Mouse (Mus musculus) hindbrain, postnatal 0 days (tissue): ENCODE measurements around the gene Insrr. TPM values are rescaled to one million over a fixed set of nuclear protein-coding genes. Genes with fewer than 3 reads are reported as not detected.

Experiments used
- ATAC-seq: fragments of 200-750 bp; cut with Nextera tagmentation; 2 replicates; pipeline ENCODE4 v1.8.0; 2017; ENCODE audit warnings: mild to moderate bottlenecking, moderate TSS enrichment, moderate library complexity
- DNase-seq: peaks from one replicate; pipeline ENCODE4 v3.0.0-alpha.2; 2015; ENCODE audit warnings: low spot score
- H3K27ac ChIP-seq: fragments of 300-500 bp; sonication (generic); 2 replicates; pipeline ENCODE4 v1.5.1; 2014; ENCODE audit warnings: mild to moderate bottlenecking
- H3K27me3 ChIP-seq: fragments of 300-500 bp; sonication (generic); 2 replicates; pipeline ENCODE4 v1.6.1; 2014; ENCODE audit warnings: low read length, mixed read lengths; ENCODE audit not compliant: insufficient read depth
- H3K36me3 ChIP-seq: fragments of 300-500 bp; sonication (generic); 2 replicates; pipeline ENCODE4 v1.6.1; 2014; ENCODE audit warnings: low read length, mixed read lengths; ENCODE audit not compliant: insufficient read depth
- H3K4me1 ChIP-seq: fragments of 300-500 bp; sonication (generic); 2 replicates; pipeline ENCODE4 v1.6.1; 2014; ENCODE audit warnings: antibody characterized with exemption, low read length, mixed read lengths; ENCODE audit not compliant: insufficient read depth
- H3K4me2 ChIP-seq: fragments of 300-500 bp; sonication (generic); 2 replicates; pipeline ENCODE4 v1.6.1; 2014; ENCODE audit warnings: low read depth, mild to moderate bottlenecking, low read length, moderate library complexity, mixed read lengths
- H3K4me3 ChIP-seq: fragments of 300-500 bp; sonication (generic); 2 replicates; pipeline ENCODE4 v1.5.1; 2014; ENCODE audit warnings: low read length
- H3K9ac ChIP-seq: fragments of 300-500 bp; sonication (generic); replicated peaks from 2 replicates; pipeline ENCODE4 v1.6.1; 2014; ENCODE audit warnings: mild to moderate bottlenecking, low read length, moderate library complexity, mixed read lengths
- H3K9me3 ChIP-seq: fragments of 300-500 bp; sonication (generic); 2 replicates; pipeline ENCODE4 v1.6.1; 2016; ENCODE audit warnings: low read length, mixed read lengths
- CTCF ChIP-seq: IDR thresholded peaks from 2 replicates; pipeline ENCODE4 v1.5.1; 2016; ENCODE audit warnings: antibody characterized with exemption, control low read depth, low read depth
- WGBS: fragments of 180-500 bp; shearing (Covaris S2); extraction: QIAGEN DNeasy Blood & Tissue Kit; methylation state at CpG from one replicate; pipeline ENCODE4 v1.1.7; 2014; 5-methylcytosine and 5-hydroxymethylcytosine counted together
- polyA plus RNA-seq: library from polyadenylated mRNA; unstranded; fragments of >200 nt; fragmentation: Nextera tagmentation; extraction: Ambion mirVana; gene quantifications from 2 replicates; pipeline ENCODE4 v1.2.1, GENCODE M21; 2015
- total RNA-seq: library from RNA; depleted of rRNA; stranded (reverse); fragments of >200 nt; gene quantifications from 2 replicates; pipeline ENCODE4 v1.2.3, GENCODE M21; 2014; rRNA removed

Gene Insrr
- 0.78 and 0.90 TPM in 2 replicates for total RNA-seq
- polyA plus RNA-seq: 0.33 and 0.44 TPM in 2 replicates

DNA sequence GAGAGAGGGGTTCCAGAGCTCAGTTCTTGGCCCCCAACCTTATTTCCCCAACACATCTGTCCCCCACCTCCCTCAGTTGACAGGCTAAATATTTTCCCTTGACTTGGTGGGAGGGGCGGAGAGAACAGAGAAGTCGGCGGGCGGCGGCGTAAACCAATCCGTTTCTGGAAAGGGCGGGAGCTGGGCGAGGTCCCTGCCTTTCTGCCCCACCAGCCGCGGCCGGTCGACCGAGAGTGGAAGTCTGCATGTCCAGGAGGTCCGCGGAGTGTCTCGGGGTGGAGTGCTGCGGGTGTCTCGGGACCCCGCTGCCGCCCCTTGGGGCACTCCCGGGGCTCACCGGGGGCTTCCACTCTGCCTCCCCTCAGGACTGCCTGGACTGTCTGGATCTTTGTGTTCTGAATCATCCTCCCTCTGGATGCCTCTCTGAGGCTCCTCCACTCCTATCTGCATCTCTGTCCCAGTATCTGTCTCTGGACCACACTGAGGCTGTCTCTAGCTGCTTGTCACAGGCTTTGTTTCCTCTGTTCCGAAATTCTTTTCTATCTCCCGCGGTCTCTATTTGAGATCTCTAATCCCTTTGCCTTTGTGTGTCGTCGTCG is at the start of gene Insrr:
Gene Insrr, plus strand, starts transcription at position 216 of the 599 bp plus-strand sequence.
- WGBS: under 1% methylated on average over 29 of the region's 29 CpGs
- Histone ChIP-seq H3K9ac (no peak within 1 kb of the TSS; the same call in 1 of the 2 replicates), H3K4me1 (no peaks in the 10 kb centered on the region), H3K9me3 (no peaks in the 10 kb centered on the region), H3K36me3 (no peaks in the 10 kb centered on the region), H3K4me3 (peak within 1 kb of the TSS; percentile 30), H3K27me3 (peaks cover 48% of the 10 kb centered on the region), H3K4me2 (peak within 1 kb of the TSS; percentile 56), H3K27ac (no peak within 1 kb of the TSS)
- no peak for ATAC-seq
- TF ChIP-seq CTCF: no peak
- DNase-seq: no peak

DNA sequence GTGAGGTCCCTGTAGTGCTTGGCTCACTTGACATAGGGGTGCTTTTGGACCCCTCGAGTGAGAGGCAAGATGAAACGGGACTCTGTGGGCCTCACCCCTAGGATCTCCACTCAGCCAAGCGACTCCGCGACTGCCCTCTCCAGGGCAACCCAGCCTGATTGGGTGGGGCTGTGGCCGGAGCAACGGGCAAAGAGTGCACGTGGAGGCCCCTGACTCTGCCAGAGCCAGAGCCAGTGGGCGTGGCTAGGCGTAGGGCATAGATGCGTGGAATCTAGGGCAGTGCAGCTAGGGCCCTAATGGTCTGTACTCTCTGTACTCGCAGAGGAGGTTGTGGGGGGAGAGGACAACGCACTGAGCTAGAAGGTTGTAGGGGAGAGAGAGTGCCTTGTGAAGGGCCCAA is 48.3 kb upstream of the Insrr start, which contains the start of gene Lrrc71:
Gene Lrrc71, minus strand, starts transcription at position 195 of the 400 bp plus-strand sequence.
- no peaks in the 10 kb centered on the region for H3K27me3 ChIP-seq
- no peaks in the 10 kb centered on the region for H3K9me3 ChIP-seq
- H3K4me3 ChIP-seq: no peak within 1 kb of the TSS
- H3K9ac ChIP-seq: no peak within 1 kb of the TSS
- DNase-seq (peak; percentile 30), ATAC-seq (peak; percentile 64)
- TF ChIP-seq CTCF: no peak
- H3K4me2 ChIP-seq: no peak within 1 kb of the TSS
- no peaks in the 10 kb centered on the region for H3K36me3 ChIP-seq
- no peak within 1 kb of the TSS for H3K27ac ChIP-seq
- 40% methylated on average over 13 of the region's 13 CpGs for WGBS
- H3K4me1 ChIP-seq: no peaks in the 10 kb centered on the region

DNA sequence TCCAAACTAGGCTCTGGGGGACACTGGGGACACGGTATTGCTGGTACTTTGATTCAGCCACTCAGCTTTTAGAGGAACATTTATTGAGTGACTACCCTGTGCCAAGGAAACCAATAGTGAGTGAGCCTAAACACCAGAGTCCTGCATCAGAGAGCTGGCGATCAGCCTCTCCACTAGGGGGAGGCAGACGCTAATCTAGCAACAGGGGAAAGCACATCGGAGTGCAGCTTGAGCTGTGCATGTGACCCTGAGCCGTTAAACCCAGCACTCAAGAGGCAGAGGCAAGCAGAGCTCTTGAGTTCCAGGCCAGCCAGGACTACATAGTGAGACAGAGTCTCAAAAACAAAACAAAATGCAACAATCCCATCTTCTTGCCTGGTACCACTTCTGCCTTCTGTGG is 47.7 kb upstream of the Insrr start:
- DNase-seq (peak; percentile 47), ATAC-seq (no peak)
- Histone ChIP-seq H3K4me3 (no peak overlapping the region), H3K9me3 (no peaks in the 10 kb centered on the region), H3K27me3 (no peaks in the 10 kb centered on the region), H3K4me2 (no peak overlapping the region), H3K4me1 (no peaks in the 10 kb centered on the region), H3K27ac (no peak overlapping the region), H3K9ac (no peak overlapping the region), H3K36me3 (no peaks in the 10 kb centered on the region)
- peak; percentile 70 for TF ChIP-seq CTCF
- WGBS: 19% methylated on average over 5 of the region's 5 CpGs

DNA sequence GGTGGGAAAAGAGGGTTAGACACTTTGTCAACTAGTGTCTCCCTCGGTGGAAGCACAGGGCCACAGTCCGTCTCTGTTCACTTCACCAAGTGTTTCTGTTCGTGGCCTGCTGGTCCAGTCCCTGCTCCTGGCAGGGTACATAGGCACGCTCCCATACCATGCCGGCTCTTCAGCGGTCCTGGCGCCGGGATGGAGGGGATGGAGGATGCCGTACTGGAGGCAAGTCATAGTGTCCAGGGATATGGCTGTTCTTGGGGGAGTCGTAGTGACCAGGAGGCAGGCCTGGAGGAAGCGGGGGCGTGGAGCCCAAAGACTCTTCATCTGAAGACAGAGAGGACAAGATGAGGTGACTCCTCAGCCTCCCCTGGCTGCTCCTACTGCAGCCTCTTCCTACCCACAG is 46.8 kb upstream of the Insrr start:
- Histone ChIP-seq H3K9ac (no peak overlapping the region), H3K4me1 (no peaks in the 10 kb centered on the region), H3K4me2 (no peak overlapping the region), H3K4me3 (no peak overlapping the region), H3K36me3 (no peaks in the 10 kb centered on the region), H3K9me3 (no peaks in the 10 kb centered on the region), H3K27ac (no peak overlapping the region), H3K27me3 (no peaks in the 10 kb centered on the region)
- ATAC-seq (no peak), DNase-seq (no peak)
- TF ChIP-seq CTCF: no peak
- 86% methylated on average over 12 of the region's 12 CpGs for WGBS

DNA sequence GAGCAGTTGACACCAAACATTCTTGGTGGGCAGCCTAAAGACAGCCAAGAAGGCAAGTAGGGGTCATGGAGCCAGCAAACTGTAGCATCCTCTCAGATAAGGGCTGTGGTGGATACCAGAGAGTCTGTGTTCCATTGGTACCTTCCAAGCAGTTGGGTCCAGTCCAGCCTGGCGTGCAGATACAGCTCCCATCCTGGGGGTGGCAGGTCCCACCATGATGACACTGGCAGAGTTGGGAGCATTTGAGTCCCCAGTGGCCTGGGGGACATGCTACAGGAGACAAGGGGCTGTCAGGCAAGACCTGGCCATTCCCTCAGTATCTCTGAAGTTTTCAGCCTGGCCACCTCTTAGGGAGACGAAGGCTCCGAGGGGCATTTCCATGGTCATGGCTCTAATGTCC is 44.2 kb upstream of the Insrr start:
- no peaks in the 10 kb centered on the region for H3K27me3 ChIP-seq
- H3K9me3 ChIP-seq: no peaks in the 10 kb centered on the region
- no peak overlapping the region for H3K9ac ChIP-seq
- H3K4me3 ChIP-seq: no peak overlapping the region
- DNase-seq: no peak
- 87% methylated on average over 3 of the region's 3 CpGs for WGBS
- H3K4me2 ChIP-seq: no peak overlapping the region
- no peaks in the 10 kb centered on the region for H3K4me1 ChIP-seq
- no peak for TF ChIP-seq CTCF
- no peaks in the 10 kb centered on the region for H3K36me3 ChIP-seq
- no peak for ATAC-seq
- H3K27ac ChIP-seq: no peak overlapping the region

DNA sequence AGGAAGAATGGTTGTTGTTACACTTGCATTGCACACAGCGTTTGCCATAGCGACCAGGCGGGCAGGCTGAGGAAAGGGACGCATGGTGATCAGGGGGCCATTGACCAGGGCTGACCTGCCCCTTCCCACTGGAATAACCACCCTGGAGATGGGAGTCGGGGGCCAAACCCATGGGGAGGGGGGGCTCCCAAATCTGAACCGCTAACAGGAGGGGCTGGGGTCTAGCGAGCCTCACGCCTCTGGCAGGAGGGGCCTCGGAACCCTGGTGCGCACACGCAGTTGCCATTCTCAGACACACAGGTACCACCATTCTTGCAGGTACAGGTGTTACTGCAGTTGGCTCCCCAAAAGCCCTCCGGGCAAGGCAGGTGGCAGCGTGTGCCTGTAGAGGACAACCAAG is 42.9 kb upstream of the Insrr start:
- Histone ChIP-seq H3K4me1 (no peaks in the 10 kb centered on the region), H3K4me2 (no peak overlapping the region), H3K36me3 (no peaks in the 10 kb centered on the region), H3K27ac (no peak overlapping the region), H3K27me3 (no peaks in the 10 kb centered on the region), H3K9me3 (no peaks in the 10 kb centered on the region), H3K4me3 (no peak overlapping the region), H3K9ac (no peak overlapping the region)
- ATAC-seq: no peak
- 72% methylated on average over 13 of the region's 13 CpGs for WGBS
- no peak for DNase-seq
- TF ChIP-seq CTCF: no peak

DNA sequence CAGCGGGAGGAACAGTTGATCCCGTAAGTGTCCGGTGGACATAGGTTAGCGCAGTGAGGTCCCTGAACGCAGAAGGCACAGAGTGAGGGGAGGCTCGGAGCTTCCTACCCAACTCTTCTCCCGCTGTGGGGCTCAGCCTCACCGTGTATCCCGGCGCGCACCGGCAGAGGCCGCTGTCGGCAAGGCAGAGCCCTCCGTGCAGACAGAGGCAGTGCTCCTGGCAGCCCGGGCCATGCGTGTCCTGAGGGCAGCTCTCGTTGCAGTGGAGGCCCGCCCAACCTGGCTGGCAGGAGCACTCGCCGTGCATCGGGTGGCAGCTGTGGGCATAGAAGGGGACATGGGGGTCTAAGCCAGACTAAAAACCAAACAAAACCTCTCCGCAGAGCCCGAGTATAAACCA is 40.8 kb upstream of the Insrr start:
- Histone ChIP-seq H3K4me3 (peak overlapping the region; percentile 29), H3K36me3 (no peaks in the 10 kb centered on the region), H3K4me1 (no peaks in the 10 kb centered on the region), H3K27me3 (no peaks in the 10 kb centered on the region), H3K9ac (peak overlapping the region; percentile 39; the same call in 1 of the 2 replicates), H3K9me3 (no peaks in the 10 kb centered on the region), H3K27ac (no peak overlapping the region), H3K4me2 (peak overlapping the region; percentile 51)
- ATAC-seq: peak; percentile 88
- 4% methylated on average over 24 of the region's 24 CpGs for WGBS
- DNase-seq: peak; percentile 86
- TF ChIP-seq CTCF: peak; percentile 99
